Mouse (Mus musculus) hindbrain, embryonic 11.5 days (tissue): ENCODE data around the gene Prrc2b. TPM values are rescaled to one million over a fixed set of nuclear protein-coding genes. Genes with fewer than 3 reads are reported as not detected.

Experiments used
- ATAC-seq: fragments of 200-750 bp; cut with Nextera tagmentation; 2 replicates; pipeline ENCODE4 v1.8.0; 2017; ENCODE audit warnings: mild to moderate bottlenecking, moderate TSS enrichment, moderate library complexity; ENCODE audit not compliant: low FRiP score
- DNase-seq: peaks from one replicate; pipeline ENCODE4 v3.0.0-alpha.2; 2015; ENCODE audit warnings: low spot score
- H3K27ac ChIP-seq: fragments of 300-500 bp; sonication (generic); 2 replicates; pipeline ENCODE4 v1.5.1; 2014; ENCODE audit warnings: mild to moderate bottlenecking, low read depth, low read length
- H3K27me3 ChIP-seq: fragments of 300-500 bp; sonication (generic); 2 replicates; pipeline ENCODE4 v1.6.1; 2014; ENCODE audit warnings: mild to moderate bottlenecking, low read length, moderate library complexity, mixed read lengths; ENCODE audit not compliant: control insufficient read depth, insufficient read depth
- H3K36me3 ChIP-seq: fragments of 300-500 bp; sonication (generic); 2 replicates; pipeline ENCODE4 v1.6.1; 2014; ENCODE audit warnings: mild to moderate bottlenecking, low read length, moderate library complexity, mixed read lengths; ENCODE audit not compliant: control insufficient read depth, insufficient read depth
- H3K4me1 ChIP-seq: fragments of 300-500 bp; sonication (generic); replicated peaks from 2 replicates; pipeline ENCODE4 v1.6.1; 2014; ENCODE audit warnings: low read length, mixed read lengths; ENCODE audit not compliant: control insufficient read depth, insufficient read depth
- H3K4me2 ChIP-seq: fragments of 300-500 bp; sonication (generic); replicated peaks from 2 replicates; pipeline ENCODE4 v1.6.1; 2014; ENCODE audit warnings: mild to moderate bottlenecking, low read depth, low read length
- H3K4me3 ChIP-seq: fragments of 300-500 bp; sonication (generic); 2 replicates; pipeline ENCODE4 v1.5.1; 2014; ENCODE audit warnings: low read depth, low read length
- H3K9ac ChIP-seq: fragments of 300-500 bp; sonication (generic); 2 replicates; pipeline ENCODE4 v1.6.1; 2014; ENCODE audit warnings: low read depth, low read length
- H3K9me3 ChIP-seq: fragments of 300-500 bp; sonication (generic); 2 replicates; pipeline ENCODE4 v1.6.1; 2016; ENCODE audit warnings: low read length; ENCODE audit not compliant: control insufficient read depth
- WGBS: fragments of 180-500 bp; shearing (Covaris S2); extraction: QIAGEN DNeasy Blood & Tissue Kit; methylation state at CpG from one replicate; pipeline ENCODE4 v1.1.7; 2014; 5-methylcytosine and 5-hydroxymethylcytosine counted together
- polyA plus RNA-seq: library from polyadenylated mRNA; unstranded; fragments of >200 nt; fragmentation: Nextera tagmentation; extraction: Ambion mirVana; gene quantifications from 2 replicates; pipeline ENCODE4 v1.2.1, GENCODE M21; 2014

The Prrc2b gene
- polyA plus RNA-seq, 1 experiment from 2014 or later: 69.0 TPM

DNA sequence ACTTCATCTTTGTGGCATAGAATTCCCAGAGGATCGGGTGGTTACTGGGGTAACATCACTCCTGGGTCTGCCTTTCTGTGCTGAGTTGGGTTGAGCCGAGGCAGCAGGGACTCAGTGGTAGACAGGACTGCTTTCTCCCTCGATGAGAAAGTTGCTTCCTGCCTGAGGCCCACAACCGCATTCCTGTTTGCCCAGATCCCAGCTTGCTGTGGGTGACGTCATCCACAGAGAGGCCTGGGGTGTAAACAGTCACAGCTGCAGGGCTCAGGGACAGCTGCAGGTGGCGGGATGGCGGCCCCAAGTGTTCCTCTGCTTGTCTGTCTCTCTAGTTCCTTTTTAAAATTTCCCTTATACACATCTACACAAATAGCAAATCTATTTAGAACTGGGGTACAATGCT is 16.9 kb downstream of the Prrc2b start:
- H3K4me2 ChIP-seq: peak overlapping the region; percentile 21; the same call in 1 of the 2 replicates
- ATAC-seq (peak; percentile 55), DNase-seq (peak; percentile 69)
- WGBS: 8% methylated on average over 7 of the region's 7 CpGs
- H3K27me3 ChIP-seq: no peaks in the 10 kb centered on the region
- H3K9ac ChIP-seq: peak overlapping the region; percentile 37
- peak overlapping the region; percentile 3; the same call in 1 of the 2 replicates for H3K4me3 ChIP-seq
- H3K36me3 ChIP-seq: no peaks in the 10 kb centered on the region
- H3K27ac ChIP-seq: peak overlapping the region; percentile 86
- no peaks in the 10 kb centered on the region for H3K9me3 ChIP-seq
- peaks cover 25% of the 10 kb centered on the region for H3K4me1 ChIP-seq

- WGBS: 83% methylated on average over 5 of the region's 5 CpGs
- no peaks in the 10 kb centered on the region for H3K36me3 ChIP-seq
- ATAC-seq (no peak), DNase-seq (no peak)
- no peak overlapping the region for H3K9ac ChIP-seq
- H3K27ac ChIP-seq: no peak overlapping the region
- no peak overlapping the region for H3K4me2 ChIP-seq
- no peaks in the 10 kb centered on the region for H3K27me3 ChIP-seq
- no peak overlapping the region for H3K4me3 ChIP-seq
- H3K9me3 ChIP-seq: no peaks in the 10 kb centered on the region
- H3K4me1 ChIP-seq: peaks cover 34% of the 10 kb centered on the region
Observed at GRCm38 (mm10) chr2:32169292-32169691, 18.4 kb downstream of the Prrc2b start.

DNA sequence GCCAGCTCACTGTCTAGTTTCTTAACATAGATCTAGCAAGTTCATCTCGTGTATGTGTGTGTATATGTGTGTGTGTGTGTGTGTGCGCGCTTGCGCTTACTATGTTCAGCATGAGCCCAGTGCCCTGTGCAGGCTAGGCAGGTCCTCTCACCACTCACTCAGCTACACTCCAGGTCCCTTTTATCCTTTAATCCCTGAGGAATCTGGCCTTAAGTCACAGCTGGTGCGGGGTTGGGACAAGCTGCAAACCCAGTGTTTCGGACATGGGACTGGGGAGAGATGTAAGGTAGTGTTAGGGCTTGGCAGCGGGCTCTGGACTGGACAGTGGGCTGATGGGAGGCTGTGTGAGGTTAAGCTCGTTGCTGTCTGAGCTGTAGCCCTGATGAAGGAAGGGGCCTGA is 19.1 kb downstream of the Prrc2b start:
- no peaks in the 10 kb centered on the region for H3K27me3 ChIP-seq
- 87% methylated on average over 8 of the region's 8 CpGs for WGBS
- DNase-seq (no peak), ATAC-seq (no peak)
- H3K4me1 ChIP-seq: peaks cover 40% of the 10 kb centered on the region
- H3K4me3 ChIP-seq: no peak overlapping the region
- no peak overlapping the region for H3K9ac ChIP-seq
- H3K36me3 ChIP-seq: no peaks in the 10 kb centered on the region
- H3K27ac ChIP-seq: no peak overlapping the region
- no peak overlapping the region for H3K4me2 ChIP-seq
- H3K9me3 ChIP-seq: no peaks in the 10 kb centered on the region

DNA sequence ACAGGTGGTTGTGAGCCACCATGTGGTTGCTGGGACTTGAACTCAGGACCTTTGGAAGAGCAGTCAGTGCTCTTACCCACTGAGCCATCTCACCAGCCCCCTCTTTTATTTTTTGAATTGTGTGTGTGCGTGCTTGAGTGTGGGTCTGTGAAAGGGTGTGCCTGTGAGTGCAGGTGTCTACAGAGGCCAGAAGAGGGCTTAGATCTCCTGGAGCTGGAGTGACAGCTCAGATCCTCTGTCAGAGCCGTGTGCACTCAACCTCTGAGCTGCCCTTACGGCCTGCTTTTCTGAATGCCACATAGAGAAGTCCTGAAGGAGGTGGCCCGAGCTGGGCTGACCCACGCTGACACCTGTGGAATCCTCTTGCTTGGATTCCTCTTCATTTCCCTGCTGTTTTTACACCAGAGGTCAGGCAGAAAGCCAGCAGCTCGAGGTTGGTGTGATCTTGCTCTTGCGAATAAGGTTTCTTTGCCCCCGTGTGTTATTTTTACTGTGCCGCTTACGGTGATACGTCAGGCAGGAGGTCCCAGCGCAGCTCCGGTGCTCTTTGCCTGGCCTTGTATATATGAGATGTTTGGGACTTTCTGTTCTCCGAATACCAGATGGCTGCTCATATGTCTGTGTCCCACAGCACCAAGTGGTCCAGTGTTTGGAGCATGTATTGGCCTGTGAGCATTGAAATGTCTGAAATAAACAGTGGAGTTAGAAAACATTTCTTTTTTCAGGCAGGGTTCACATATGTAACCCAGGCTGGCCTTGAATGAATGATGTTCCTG is 21.0 kb downstream of the Prrc2b start:
- Histone ChIP-seq H3K4me1 (peaks cover 46% of the 10 kb centered on the region), H3K4me2 (no peak overlapping the region), H3K9ac (no peak overlapping the region), H3K9me3 (no peaks in the 10 kb centered on the region), H3K36me3 (no peaks in the 10 kb centered on the region), H3K4me3 (no peak overlapping the region), H3K27me3 (no peaks in the 10 kb centered on the region), H3K27ac (no peak overlapping the region; the same call in 1 of the 2 replicates)
- 77% methylated on average over 14 of the region's 14 CpGs for WGBS
- ATAC-seq (no peak), DNase-seq (no peak)

DNA sequence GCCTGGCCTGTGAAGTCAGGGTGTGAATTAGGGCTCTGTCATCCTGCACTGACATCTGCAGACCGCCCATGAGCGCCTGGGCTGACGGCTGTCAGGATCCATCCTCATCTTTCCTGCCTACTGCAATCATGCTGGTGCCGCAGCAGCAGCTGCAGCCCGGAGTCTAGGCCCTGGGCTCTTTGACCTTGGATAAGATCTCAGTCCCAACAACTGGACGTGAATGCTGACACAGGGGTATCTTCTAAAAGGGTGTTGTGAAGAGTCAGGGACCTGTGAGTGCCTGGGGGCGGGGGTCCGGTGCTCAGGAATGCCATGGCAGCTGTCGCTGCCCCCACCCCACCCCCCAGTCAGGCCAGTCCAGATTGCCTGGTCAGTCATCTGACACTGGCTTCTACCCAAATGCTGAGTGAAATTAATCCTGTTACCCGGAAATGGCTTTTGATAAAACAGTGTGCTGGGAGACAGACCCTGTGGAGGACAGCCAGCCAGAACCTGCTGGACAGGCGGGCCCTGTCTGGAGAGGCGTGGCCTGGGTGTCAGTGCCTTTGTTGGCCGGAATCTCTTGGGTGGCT is 23.4 kb downstream of the Prrc2b start:
- no peaks in the 10 kb centered on the region for H3K36me3 ChIP-seq
- no peak overlapping the region; the same call in 1 of the 2 replicates for H3K4me3 ChIP-seq
- peak overlapping the region; percentile 36 for H3K4me2 ChIP-seq
- no peaks in the 10 kb centered on the region for H3K9me3 ChIP-seq
- WGBS: 6% methylated on average over 13 of the region's 13 CpGs
- no peaks in the 10 kb centered on the region for H3K27me3 ChIP-seq
- DNase-seq (peak; percentile 79), ATAC-seq (peak; percentile 88)
- H3K9ac ChIP-seq: peak overlapping the region; percentile 46
- peak overlapping the region; percentile 93 for H3K27ac ChIP-seq
- H3K4me1 ChIP-seq: peaks cover 36% of the 10 kb centered on the region

GRCm38 (mm10) chr2:32175051-32175466 is 24.2 kb downstream of the Prrc2b start:
- peak; percentile 72 for ATAC-seq
- no peaks in the 10 kb centered on the region for H3K9me3 ChIP-seq
- H3K4me2 ChIP-seq: peak overlapping the region; percentile 36
- peak overlapping the region; percentile 46 for H3K9ac ChIP-seq
- H3K4me1 ChIP-seq: peaks cover 30% of the 10 kb centered on the region
- H3K4me3 ChIP-seq: no peak overlapping the region; the same call in 1 of the 2 replicates
- 36% methylated on average over 7 of the region's 7 CpGs for WGBS
- H3K27ac ChIP-seq: peak overlapping the region; percentile 93
- no peaks in the 10 kb centered on the region for H3K27me3 ChIP-seq
- DNase-seq: peak; percentile 52
- no peaks in the 10 kb centered on the region for H3K36me3 ChIP-seq

DNA sequence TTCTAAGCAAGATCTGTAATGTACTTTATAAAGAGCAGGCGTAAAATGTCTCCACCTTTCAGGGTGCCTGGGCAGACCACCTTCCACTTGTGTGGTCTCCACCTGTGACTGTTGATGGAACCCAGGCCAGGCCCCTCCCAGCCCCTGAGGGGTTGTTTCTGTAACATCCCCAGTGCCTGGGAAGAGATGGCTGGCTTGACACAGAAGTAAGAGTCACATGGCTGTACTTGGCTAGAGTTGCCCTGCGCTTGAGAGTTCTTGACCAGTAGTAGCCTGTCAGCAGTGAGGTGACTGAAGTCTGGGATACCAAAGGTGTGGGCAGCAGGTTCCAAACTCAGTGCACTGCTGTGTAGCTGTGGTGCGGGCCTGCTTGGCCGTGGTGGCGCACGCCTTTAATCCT is 24.6 kb downstream of the Prrc2b start:
- Histone ChIP-seq H3K9ac (peak overlapping the region; percentile 46; the same call in 1 of the 2 replicates), H3K27me3 (no peaks in the 10 kb centered on the region), H3K4me3 (no peak overlapping the region), H3K4me2 (0 out of 2 replicates have a peak overlapping the region, but pooled peaks have one; percentile 36), H3K27ac (peak overlapping the region; percentile 93), H3K9me3 (no peaks in the 10 kb centered on the region), H3K36me3 (no peaks in the 10 kb centered on the region), H3K4me1 (peaks cover 29% of the 10 kb centered on the region)
- ATAC-seq (peak; percentile 3; the same call in 1 of the 2 replicates), DNase-seq (no peak)
- 89% methylated on average over 6 of the region's 6 CpGs for WGBS

DNA sequence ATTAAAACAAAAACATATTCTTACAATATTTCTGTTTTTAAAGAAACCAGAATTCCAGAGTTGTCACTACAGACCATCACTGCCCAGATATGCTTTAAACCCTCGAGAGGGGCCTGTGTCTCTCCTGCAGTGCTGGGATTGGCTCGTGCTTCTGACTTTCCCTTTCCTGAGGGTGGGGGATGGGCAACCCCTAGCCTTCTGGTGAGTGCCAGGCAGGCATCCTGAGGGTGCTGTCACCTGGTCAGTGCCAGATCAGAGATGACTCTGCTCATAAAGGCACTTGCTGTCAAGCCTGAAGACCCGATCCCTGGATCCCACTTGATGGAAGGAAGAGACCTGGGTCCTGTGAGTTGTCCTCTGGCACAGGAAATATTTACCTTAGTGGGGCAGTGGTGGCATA is 26.0 kb downstream of the Prrc2b start:
- H3K27ac ChIP-seq: no peak overlapping the region

More for the DNA sequence above, 26.0 kb downstream of the Prrc2b start:
- no peaks in the 10 kb centered on the region for H3K27me3 ChIP-seq
- no peak overlapping the region for H3K4me3 ChIP-seq
- H3K9ac ChIP-seq: no peak overlapping the region
- 38% methylated on average over 3 of the region's 3 CpGs for WGBS
- no peak overlapping the region for H3K4me2 ChIP-seq
- H3K9me3 ChIP-seq: no peaks in the 10 kb centered on the region
- ATAC-seq (no peak), DNase-seq (no peak)
- no peaks in the 10 kb centered on the region for H3K36me3 ChIP-seq
- peaks cover 31% of the 10 kb centered on the region for H3K4me1 ChIP-seq
